Mouse (Mus musculus): Measurements from ENCODE around the gene Lamc1.

GRCm38 (mm10) chr1:153357218-153357617 lies 24.6 kb upstream of the Lamc1 start:
- TF ChIP-seq CTCF (IDR thresholded peaks at IDR 0.05; ENCODE audit: insufficient read depth, low read length) (no peak), POLR2A (IDR thresholded peaks at IDR 0.05; ENCODE audit: borderline replicate concordance, extremely low read depth, low read depth, low read length) (no peak)
